Mouse (Mus musculus) layer of hippocampus, adult 18-20 months (tissue): ENCODE measurements at regions not wholly inside any gene's neighbourhood (a gene's known extent, or its start where the extent isn't known, plus 50 kb on each side); places are given as distances from the start of the nearest gene placed in this dataset.
"Not testable (repeated sequence)": the region's sequence is repeated elsewhere in the genome, so short reads cannot be mapped to it uniquely, and the experiment has no call there.

Experiments
- DNase-seq, 2 experiments: peaks; one replicate each; pipeline ENCODE4 v3.0.0; 2022; ENCODE audit warnings: low spot score in 2 of 2

GRCm38 (mm10) chr13:72505954-72506353, 122.7 kb upstream of the Irx2 start:
- peak in 1 of 2 experiments; percentile 11 for DNase-seq

- DNase-seq = no peak
Measured at GRCm38 (mm10) chr13:72538633-72539032, 90.0 kb upstream of the Irx2 start.

- DNase-seq = no peak
Measured at GRCm38 (mm10) chr13:72541706-72542105, 86.9 kb upstream of the Irx2 start.

- peak in 1 of 2 experiments; percentile 2 for DNase-seq
Measured at GRCm38 (mm10) chr13:72557951-72558350, 70.7 kb upstream of the Irx2 start.

- no peak for DNase-seq
Measured at GRCm38 (mm10) chr13:72571871-72572270, 56.7 kb upstream of the Irx2 start.

DNA sequence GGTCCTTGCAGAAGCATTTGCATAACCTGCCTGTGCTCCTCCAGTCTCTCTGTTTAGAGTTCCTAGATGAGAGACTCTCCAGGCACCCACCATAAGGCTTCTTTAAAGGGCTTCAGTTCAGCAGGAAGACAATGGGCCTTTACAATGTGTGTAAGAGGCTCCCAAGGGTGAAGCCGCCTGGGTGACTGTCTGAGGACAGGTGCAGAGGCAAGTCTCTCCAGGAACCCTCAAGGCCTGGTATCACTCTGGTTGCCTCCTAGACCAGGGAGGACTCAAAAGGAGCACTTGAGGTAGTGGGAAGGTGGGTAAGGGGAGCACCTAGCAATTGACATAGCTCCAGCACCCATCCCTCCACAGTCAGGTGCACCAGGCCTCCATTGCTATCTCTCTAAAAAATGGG, 55.8 kb upstream of the Irx2 start:
- no peak for DNase-seq

DNA sequence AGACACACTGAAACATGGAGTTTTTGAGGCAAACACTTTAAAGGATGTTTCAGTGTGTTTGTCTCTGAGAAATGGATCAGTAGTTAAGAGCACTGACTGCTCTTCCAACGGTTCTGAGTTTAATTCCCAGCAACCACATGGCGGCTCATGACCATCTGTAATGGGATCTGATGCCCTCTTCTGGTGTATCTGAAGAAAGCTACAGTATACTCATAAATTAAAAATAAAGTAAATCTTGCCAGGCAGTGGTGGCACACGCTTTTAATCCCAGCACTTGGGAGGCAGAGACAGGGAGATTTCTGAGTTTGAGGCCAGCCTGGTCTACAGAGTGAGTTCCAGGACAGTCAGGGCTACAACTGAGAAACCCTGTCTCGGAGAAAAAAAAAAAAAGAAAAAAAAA, 54.5 kb upstream of the Irx2 start:
- not testable (repeated sequence) for DNase-seq

DNA sequence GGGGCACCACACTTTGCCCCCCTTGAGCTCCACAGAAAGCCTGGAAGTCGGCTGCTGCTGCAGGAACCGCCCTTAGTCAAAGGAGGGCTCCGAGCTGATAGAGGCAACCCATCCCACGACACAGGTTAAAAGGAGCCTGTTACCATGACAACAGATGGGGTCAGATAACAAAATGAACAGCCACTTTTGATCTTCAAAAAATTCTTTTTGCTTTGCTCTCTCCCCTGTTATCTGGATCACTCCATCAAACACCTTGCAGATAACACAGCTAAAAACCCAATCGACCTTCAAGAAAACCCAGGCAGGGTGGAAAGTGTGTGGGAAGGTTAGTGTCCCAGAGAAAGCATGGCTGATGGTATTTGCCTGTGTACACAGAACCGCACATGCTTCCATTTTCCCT, 52.1 kb upstream of the Irx2 start:
- DNase-seq = no peak

- DNase-seq = no peak
Measured at GRCm38 (mm10) chr13:72578416-72578815, 50.2 kb upstream of the Irx2 start.
